ENCODE assay signal across 20 mouse cellular contexts in the genomic region with DNA sequence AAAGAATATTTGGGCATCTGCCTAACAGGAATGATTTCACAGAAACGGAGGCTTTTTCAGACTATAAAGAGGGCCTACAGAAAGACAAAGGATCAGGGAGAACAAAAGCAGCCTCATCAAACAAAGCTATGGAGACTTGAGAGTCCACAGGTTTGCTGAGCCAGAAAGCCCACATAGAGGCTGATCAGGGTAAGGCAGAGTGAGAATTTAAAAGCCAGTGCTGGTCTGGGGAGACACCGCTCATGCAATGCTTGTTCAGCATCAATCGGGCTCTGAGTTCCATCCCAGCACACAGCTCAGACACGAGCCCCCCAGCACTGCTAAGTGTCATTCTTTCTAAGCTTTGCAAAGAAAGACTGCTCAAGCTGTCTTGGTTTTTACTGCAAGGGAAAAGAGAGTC.
DNase-seq lines count a peak whose midpoint lies in the region; ATAC-seq and TF ChIP-seq lines count a peak whose summit lies in the region.
"Had no signal": no experiment of that assay in that cellular context is flagged by ENCODE, and none has a peak within 500 bp of the region (broad histone marks: within the 10 kb centered on the region; RNA-seq: fewer than 3 reads in every experiment).

No protein-coding gene starts in this region.

- H3K9me3 ChIP-seq in embryonic facial prominence, embryonic 13.5 days, result no peaks in the 10 kb centered on the region
- H3K9me3 ChIP-seq in embryonic facial prominence, embryonic 10.5 days, result no peaks in the 10 kb centered on the region
- no peaks in the 10 kb centered on the region for H3K9me3 ChIP-seq in midbrain, embryonic 13.5 days
- H3K9me3 ChIP-seq: heart, embryonic 12.5 days; limb, embryonic 15.5 days; neural tube, embryonic 12.5 days had no signal

- ATAC-seq in embryonic facial prominence, embryonic 13.5 days (ENCODE audit: insufficient number of reproducible peaks, insufficient read depth, low FRiP score, low TSS enrichment, low read depth), result no peak
- no peak for ATAC-seq in midbrain, embryonic 13.5 days
- ATAC-seq: activated CD4-positive, CD25-positive, alpha-beta regulatory T cell, adult 4 months; hindbrain, postnatal 0 days; intestine, postnatal 0 days; lung, postnatal 0 days had no signal

- 69% methylated on average over 4 of the region's 4 CpGs for WGBS in embryonic facial prominence, embryonic 13.5 days
- 59% methylated on average over 4 of the region's 4 CpGs for WGBS in embryonic facial prominence, embryonic 10.5 days
- 13% methylated on average over 4 of the region's 4 CpGs for WGBS in midbrain, embryonic 13.5 days

- 0 out of 2 replicates have a peak overlapping the region, but pooled peaks have one; percentile 57 for H3K27ac ChIP-seq in embryonic facial prominence, embryonic 13.5 days
- H3K27ac ChIP-seq in embryonic facial prominence, embryonic 10.5 days (replicated peaks), result no peak overlapping the region
- peak overlapping the region; percentile 73 for H3K27ac ChIP-seq in layer of hippocampus, adult 2 months
- peak overlapping the region; percentile 89 for H3K27ac ChIP-seq in cortical plate, adult 2 months (ENCODE audit: insufficient read depth, low read length)
- H3K27ac ChIP-seq in midbrain, embryonic 13.5 days, result 0 out of 2 replicates have a peak overlapping the region, but pooled peaks have one; percentile 31
- H3K27ac ChIP-seq in left cerebral cortex, adult 2 months, result no peak overlapping the region
- H3K27ac ChIP-seq: hindbrain, postnatal 0 days; kidney, postnatal 0 days; limb, embryonic 15.5 days; neural tube, embryonic 12.5 days had no signal

- H3K4me3 ChIP-seq in embryonic facial prominence, embryonic 13.5 days, result no peak overlapping the region
- no peak overlapping the region for H3K4me3 ChIP-seq in embryonic facial prominence, embryonic 10.5 days
- H3K4me3 ChIP-seq in layer of hippocampus, adult 2 months, result no peak overlapping the region
- H3K4me3 ChIP-seq in cortical plate, adult 2 months (ENCODE audit: insufficient read depth, low read length), result no peak overlapping the region
- H3K4me3 ChIP-seq in midbrain, embryonic 13.5 days (replicated peaks), result no peak overlapping the region
- no peak overlapping the region for H3K4me3 ChIP-seq in left cerebral cortex, adult 2 months
- H3K4me3 ChIP-seq: heart, embryonic 12.5 days; limb, embryonic 15.5 days; neural tube, embryonic 12.5 days had no signal

- no peak for TF ChIP-seq POLR2A in cortical plate, adult 2 months (IDR thresholded peaks at IDR 0.05; ENCODE audit: extremely low read depth, insufficient read depth, low read length)

- H3K9ac ChIP-seq in embryonic facial prominence, embryonic 13.5 days, result no peak overlapping the region
- no peak overlapping the region for H3K9ac ChIP-seq in midbrain, embryonic 13.5 days (replicated peaks)
- H3K9ac ChIP-seq: heart, embryonic 12.5 days; limb, embryonic 15.5 days; neural tube, embryonic 12.5 days had no signal

- no peak for DNase-seq in embryonic facial prominence, embryonic 10.5 days (ENCODE audit: low spot score)
- DNase-seq in layer of hippocampus, adult 2 months (ENCODE audit: low spot score in 2 of 2), result no peak
- DNase-seq in layer of hippocampus, adult 8-10 months (ENCODE audit: low spot score in 2 of 2), result no peak
- no peak for DNase-seq in left cerebral cortex, adult 2 months (ENCODE audit: extremely low spot score in 1 of 2, low spot score in 2 of 2)
- DNase-seq: adrenal gland, postnatal 25 days; cerebellum, adult 18-20 months; heart, postnatal 14 days; thymus, postnatal 25 days had no signal

- no peak overlapping the region for H3K4me2 ChIP-seq in embryonic facial prominence, embryonic 13.5 days
- H3K4me2 ChIP-seq in midbrain, embryonic 13.5 days (replicated peaks), result no peak overlapping the region
- H3K4me2 ChIP-seq: heart, embryonic 12.5 days; limb, embryonic 15.5 days; neural tube, embryonic 12.5 days had no signal

- H3K36me3 ChIP-seq in embryonic facial prominence, embryonic 13.5 days, result peaks cover 48% of the 10 kb centered on the region
- H3K36me3 ChIP-seq in embryonic facial prominence, embryonic 10.5 days (replicated peaks), result peaks cover 76% of the 10 kb centered on the region
- H3K36me3 ChIP-seq in midbrain, embryonic 13.5 days, result peaks cover 11% of the 10 kb centered on the region
- H3K36me3 ChIP-seq: G1E had no signal

- H3K4me1 ChIP-seq in embryonic facial prominence, embryonic 13.5 days, result no peaks in the 10 kb centered on the region
- no peaks in the 10 kb centered on the region for H3K4me1 ChIP-seq in embryonic facial prominence, embryonic 10.5 days
- H3K4me1 ChIP-seq in cortical plate, adult 2 months (ENCODE audit: control insufficient read depth, insufficient read depth, low read length), result peaks cover 4% of the 10 kb centered on the region; the same call in 1 of the 2 replicates
- H3K4me1 ChIP-seq in midbrain, embryonic 13.5 days (replicated peaks), result no peaks in the 10 kb centered on the region
- H3K4me1 ChIP-seq: heart, embryonic 12.5 days; limb, embryonic 15.5 days; neural tube, embryonic 12.5 days had no signal

- intact Hi-C loops in left cerebral cortex, adult 2 months (cut with DNase I), result no loop called here

- TF ChIP-seq CTCF in layer of hippocampus, adult 2 months (conservative IDR thresholded peaks at IDR 0.05), result no peak
- TF ChIP-seq CTCF in cortical plate, adult 2 months (IDR thresholded peaks at IDR 0.05; ENCODE audit: extremely low read depth, insufficient read depth, low read length), result no peak
- TF ChIP-seq CTCF in left cerebral cortex, adult 2 months (IDR thresholded peaks at IDR 0.05), result no peak

- no peaks in the 10 kb centered on the region for H3K27me3 ChIP-seq in embryonic facial prominence, embryonic 13.5 days
- H3K27me3 ChIP-seq in embryonic facial prominence, embryonic 10.5 days (replicated peaks; ENCODE audit: low read depth, poor library complexity, severe bottlenecking), result no peaks in the 10 kb centered on the region
- no peaks in the 10 kb centered on the region for H3K27me3 ChIP-seq in midbrain, embryonic 13.5 days
- H3K27me3 ChIP-seq: heart, embryonic 12.5 days; limb, embryonic 15.5 days; neural tube, embryonic 12.5 days had no signal

Comparison
In these comparisons a context has a peak if more than half of its experiments do, and no peak if none do; other contexts are left out.
1. H3K27ac ChIP-seq: peak in embryonic facial prominence, embryonic 13.5 days (single experiment), layer of hippocampus, adult 2 months (single experiment), cortical plate, adult 2 months (single experiment) and midbrain, embryonic 13.5 days (single experiment); none in embryonic facial prominence, embryonic 10.5 days (single experiment) and left cerebral cortex, adult 2 months (single experiment).